Mouse (Mus musculus): ENCODE measurements around the gene Col8a2. TPM values are rescaled to one million over a fixed set of nuclear protein-coding genes. Genes with fewer than 3 reads are reported as not detected.
A peak's percentile ranks its signal among the peaks of the same experiment; 100 is the strongest.

Gene Col8a2
- polyA plus RNA-seq, 1 experiment from 2014 or later, result 42.7 TPM

GRCm38 (mm10) chr4:126306827-126307226, 20.2 kb downstream of the Col8a2 start:
- WGBS, result 19% methylated on average over 2 of the region's 2 CpGs

GRCm38 (mm10) chr4:126309211-126309921, 22.8 kb downstream of the Col8a2 start:
- Histone ChIP-seq H3K27ac (no peak overlapping the region), H3K4me3 (peak overlapping the region; percentile 24), H3K4me1 (peaks cover 33% of the 10 kb centered on the region), H3K4me2 (replicated peaks) (peak overlapping the region; percentile 58), H3K9me3 (0 out of 2 replicates have a peak, but pooled peaks cover 7% of the 10 kb centered on the region), H3K27me3 (no peaks in the 10 kb centered on the region), H3K36me3 (0 out of 2 replicates have a peak, but pooled peaks cover 5% of the 10 kb centered on the region), H3K9ac (peak overlapping the region; percentile 35; the same call in 1 of the 2 replicates)
- ATAC-seq (ENCODE audit: low FRiP score, low read depth), result peak; percentile 24
- 13% methylated on average over 20 of the region's 20 CpGs for WGBS

More at GRCm38 (mm10) chr4:126306827-126307226, 20.2 kb downstream of the Col8a2 start:
- H3K27me3 ChIP-seq, result peaks cover 15% of the 10 kb centered on the region
- H3K9me3 ChIP-seq, result 0 out of 2 replicates have a peak, but pooled peaks cover 7% of the 10 kb centered on the region
- no peak overlapping the region for H3K27ac ChIP-seq
- 0 out of 2 replicates have a peak, but pooled peaks cover 5% of the 10 kb centered on the region for H3K36me3 ChIP-seq
- H3K4me1 ChIP-seq, result peaks cover 19% of the 10 kb centered on the region
- H3K9ac ChIP-seq, result no peak overlapping the region
- H3K4me3 ChIP-seq, result no peak overlapping the region
- H3K4me2 ChIP-seq (replicated peaks), result no peak overlapping the region
- no peak for ATAC-seq (ENCODE audit: low FRiP score, low read depth)

- Histone ChIP-seq H3K9me3 (0 out of 2 replicates have a peak, but pooled peaks cover 7% of the 10 kb centered on the region), H3K9ac (no peak overlapping the region), H3K4me3 (peak overlapping the region; percentile 24), H3K36me3 (peaks cover 8% of the 10 kb centered on the region; the same call in 1 of the 2 replicates), H3K27me3 (no peaks in the 10 kb centered on the region), H3K4me1 (peaks cover 39% of the 10 kb centered on the region), H3K27ac (no peak overlapping the region), H3K4me2 (replicated peaks) (peak overlapping the region; percentile 58)
- 0% methylated on average over 7 of the region's 7 CpGs for WGBS
- peak; percentile 73 for ATAC-seq (ENCODE audit: low FRiP score, low read depth)
Measured at GRCm38 (mm10) chr4:126309922-126310309, 23.3 kb downstream of the Col8a2 start.

- 0 out of 2 replicates have a peak, but pooled peaks cover 7% of the 10 kb centered on the region for H3K9me3 ChIP-seq
- WGBS, result 73% methylated on average over 7 of the region's 7 CpGs
- ATAC-seq (ENCODE audit: low FRiP score, low read depth), result no peak
- no peaks in the 10 kb centered on the region for H3K27me3 ChIP-seq
- H3K9ac ChIP-seq, result no peak overlapping the region
- peaks cover 40% of the 10 kb centered on the region for H3K4me1 ChIP-seq
- no peak overlapping the region for H3K4me2 ChIP-seq (replicated peaks)
- H3K27ac ChIP-seq, result no peak overlapping the region
- peaks cover 12% of the 10 kb centered on the region for H3K36me3 ChIP-seq
- no peak overlapping the region for H3K4me3 ChIP-seq
Measured at GRCm38 (mm10) chr4:126310344-126310743, 23.8 kb downstream of the Col8a2 start.

GRCm38 (mm10) chr4:126311566-126312200, 25.1 kb downstream of the Col8a2 start:
- Histone ChIP-seq H3K27ac (no peak overlapping the region; the same call in 1 of the 2 replicates), H3K27me3 (no peaks in the 10 kb centered on the region), H3K4me3 (no peak overlapping the region), H3K4me2 (replicated peaks) (no peak overlapping the region), H3K9ac (0 out of 2 replicates have a peak overlapping the region, but pooled peaks have one; percentile 13), H3K9me3 (no peaks in the 10 kb centered on the region), H3K36me3 (peaks cover 25% of the 10 kb centered on the region), H3K4me1 (peaks cover 43% of the 10 kb centered on the region)
- no peak for ATAC-seq (ENCODE audit: low FRiP score, low read depth)
- WGBS, result 94% methylated on average over 16 of the region's 16 CpGs

- H3K4me1 ChIP-seq, result peaks cover 43% of the 10 kb centered on the region
- no peaks in the 10 kb centered on the region for H3K9me3 ChIP-seq
- 25% methylated on average over 5 of the region's 5 CpGs for WGBS
- H3K4me2 ChIP-seq (replicated peaks), result no peak overlapping the region
- H3K27ac ChIP-seq, result peak overlapping the region; percentile 65
- no peak for ATAC-seq (ENCODE audit: low FRiP score, low read depth)
- no peaks in the 10 kb centered on the region for H3K27me3 ChIP-seq
- no peak overlapping the region for H3K4me3 ChIP-seq
- peaks cover 40% of the 10 kb centered on the region for H3K36me3 ChIP-seq
- H3K9ac ChIP-seq, result 0 out of 2 replicates have a peak overlapping the region, but pooled peaks have one; percentile 5
Measured at GRCm38 (mm10) chr4:126313202-126313601, 26.6 kb downstream of the Col8a2 start.

- no peaks in the 10 kb centered on the region for H3K9me3 ChIP-seq
- peak overlapping the region; percentile 74 for H3K27ac ChIP-seq
- H3K4me2 ChIP-seq (replicated peaks), result peak overlapping the region; percentile 9; the same call in 1 of the 2 replicates
- no peaks in the 10 kb centered on the region for H3K27me3 ChIP-seq
- ATAC-seq (ENCODE audit: low FRiP score, low read depth), result no peak
- H3K9ac ChIP-seq, result no peak overlapping the region; the same call in 1 of the 2 replicates
- H3K36me3 ChIP-seq, result peaks cover 52% of the 10 kb centered on the region
- peaks cover 38% of the 10 kb centered on the region for H3K4me1 ChIP-seq
- H3K4me3 ChIP-seq, result no peak overlapping the region
- 36% methylated on average over 10 of the region's 10 CpGs for WGBS
Measured at GRCm38 (mm10) chr4:126314393-126314792, 27.8 kb downstream of the Col8a2 start.

- Histone ChIP-seq H3K9me3 (no peaks in the 10 kb centered on the region), H3K4me3 (no peak overlapping the region), H3K4me1 (peaks cover 43% of the 10 kb centered on the region), H3K27me3 (no peaks in the 10 kb centered on the region), H3K36me3 (peaks cover 49% of the 10 kb centered on the region), H3K27ac (no peak overlapping the region), H3K4me2 (replicated peaks) (no peak overlapping the region), H3K9ac (no peak overlapping the region)
- ATAC-seq (ENCODE audit: low FRiP score, low read depth), result no peak
- 50% methylated on average over 5 of the region's 5 CpGs for WGBS
Measured at GRCm38 (mm10) chr4:126315931-126316330, 29.3 kb downstream of the Col8a2 start.

- Histone ChIP-seq H3K27me3 (no peaks in the 10 kb centered on the region), H3K4me2 (replicated peaks) (no peak overlapping the region), H3K4me3 (no peak overlapping the region), H3K4me1 (peaks cover 43% of the 10 kb centered on the region), H3K9me3 (no peaks in the 10 kb centered on the region), H3K27ac (no peak overlapping the region), H3K36me3 (peaks cover 49% of the 10 kb centered on the region), H3K9ac (no peak overlapping the region)
- ATAC-seq (ENCODE audit: low FRiP score, low read depth), result no peak
- 89% methylated on average over 13 of the region's 13 CpGs for WGBS
Measured at GRCm38 (mm10) chr4:126316443-126317040, 29.9 kb downstream of the Col8a2 start.

GRCm38 (mm10) chr4:126319806-126320205, 33.2 kb downstream of the Col8a2 start:
- no peak for ATAC-seq (ENCODE audit: low FRiP score, low read depth)
- peak overlapping the region; percentile 84; the same call in 1 of the 2 replicates for H3K4me2 ChIP-seq (replicated peaks)

GRCm38 (mm10) chr4:126321111-126321853, 34.7 kb downstream of the Col8a2 start, which contains the start of gene Adprhl2:
TSS of gene Adprhl2 (minus strand) at chr4:126321703.
- Histone ChIP-seq H3K4me2 (replicated peaks) (peak within 1 kb of the TSS; percentile 84), H3K4me3 (peak within 1 kb of the TSS; percentile 75), H3K27me3 (peaks cover 18% of the 10 kb centered on the region; the same call in 1 of the 2 replicates), H3K9ac (peak within 1 kb of the TSS; percentile 88), H3K36me3 (peaks cover 33% of the 10 kb centered on the region), H3K9me3 (no peaks in the 10 kb centered on the region), H3K27ac (peak within 1 kb of the TSS; percentile 78), H3K4me1 (peaks cover 38% of the 10 kb centered on the region)
- WGBS, result under 1% methylated on average over 80 of the region's 80 CpGs
- peak; percentile 74 for ATAC-seq (ENCODE audit: low FRiP score, low read depth)

More at GRCm38 (mm10) chr4:126319806-126320205, 33.2 kb downstream of the Col8a2 start:
- Histone ChIP-seq H3K27me3 (peaks cover 16% of the 10 kb centered on the region; the same call in 1 of the 2 replicates), H3K9me3 (no peaks in the 10 kb centered on the region), H3K27ac (no peak overlapping the region), H3K4me1 (peaks cover 31% of the 10 kb centered on the region), H3K4me3 (0 out of 2 replicates have a peak overlapping the region, but pooled peaks have one; percentile 75), H3K36me3 (peaks cover 47% of the 10 kb centered on the region), H3K9ac (no peak overlapping the region)
- 89% methylated on average over 6 of the region's 6 CpGs for WGBS

Data from limb, embryonic 13.5 days (tissue).